Mouse (Mus musculus): ENCODE data around the gene Dnajc5. TPM values are rescaled to one million over a fixed set of nuclear protein-coding genes. Genes with fewer than 3 reads are reported as not detected.

The Dnajc5 gene
- polyA plus RNA-seq, 1 experiment from 2014 or later: 110 TPM

GRCm38 (mm10) chr2:181537444-181538047 is 17.3 kb downstream of the Dnajc5 start:
- in situ Hi-C loops (cut with MboI; ENCODE audit: low pct_unique_long_range_greater_than_20kb): no loop called here
- ChIA-PET CTCF (interaction anchor here (0.8 to 1.4 kb wide), 4 partner anchors 11 to 31 kb away, joined by 3 to 5 read pairs (median 4); no protein-coding TSS in a partner anchor), POLR2A (interaction anchor here (0.7 to 1.2 kb wide), 2 partner anchors 10 to 28 kb away, joined by 3 read pairs; no protein-coding TSS in a partner anchor)
- no peaks in the 10 kb centered on the region for H3K27me3 ChIP-seq
- DNase-seq (ENCODE audit: low read depth, low spot score): no peak
- no peak for TF ChIP-seq CTCF (IDR thresholded peaks at IDR 0.05)
- no peak for ATAC-seq

- no peak for ATAC-seq
Observed at GRCm38 (mm10) chr2:181541761-181542380, 21.6 kb downstream of the Dnajc5 start.

GRCm38 (mm10) chr2:181546142-181546541 is 25.9 kb downstream of the Dnajc5 start:
- no peaks in the 10 kb centered on the region for H3K27me3 ChIP-seq
- no peak for TF ChIP-seq CTCF (IDR thresholded peaks at IDR 0.05)
- ATAC-seq (no peak), DNase-seq (ENCODE audit: low read depth, low spot score) (no peak)
- POLR2A ChIA-PET: no interaction called here
- in situ Hi-C loops (cut with MboI; ENCODE audit: low pct_unique_long_range_greater_than_20kb): no loop called here
- CTCF ChIA-PET: no interaction called here

More at GRCm38 (mm10) chr2:181541761-181542380, 21.6 kb downstream of the Dnajc5 start:
- H3K27me3 ChIP-seq: no peaks in the 10 kb centered on the region
- ChIA-PET CTCF (interaction anchor here (0.7 to 2.9 kb wide), 5 partner anchors 9 to 19 kb away, joined by 4 to 12 read pairs (median 4); no protein-coding TSS in a partner anchor), POLR2A (interaction anchor here (0.7 to 1.7 kb wide), 2 partner anchors 19 to 21 kb away, joined by 4 read pairs; no protein-coding TSS in a partner anchor)
- in situ Hi-C loops (cut with MboI; ENCODE audit: low pct_unique_long_range_greater_than_20kb): no loop called here
- no peak for TF ChIP-seq CTCF (IDR thresholded peaks at IDR 0.05)
- no peak for DNase-seq (ENCODE audit: low read depth, low spot score)

- DNase-seq (ENCODE audit: low read depth, low spot score) (no peak), ATAC-seq (no peak)
- in situ Hi-C loops (cut with MboI; ENCODE audit: low pct_unique_long_range_greater_than_20kb): no loop called here
- no peaks in the 10 kb centered on the region for H3K27me3 ChIP-seq
- ChIA-PET CTCF (no interaction called here), POLR2A (interaction anchor here (0.6 to 0.7 kb wide), 2 partner anchors 13 to 19 kb away, joined by 3 read pairs; no protein-coding TSS in a partner anchor)
- TF ChIP-seq CTCF (IDR thresholded peaks at IDR 0.05): no peak
Observed at GRCm38 (mm10) chr2:181548227-181548626, 27.9 kb downstream of the Dnajc5 start.

GRCm38 (mm10) chr2:181548682-181549081 is 28.4 kb downstream of the Dnajc5 start:
- ChIA-PET POLR2A (interaction anchor here (0.7 kb wide), 1 partner anchor 13 kb away, joined by 3 read pairs; no protein-coding TSS in a partner anchor), CTCF (no interaction called here)
- DNase-seq (ENCODE audit: low read depth, low spot score) (no peak), ATAC-seq (no peak)
- H3K27me3 ChIP-seq: no peaks in the 10 kb centered on the region
- TF ChIP-seq CTCF (IDR thresholded peaks at IDR 0.05): no peak
- in situ Hi-C loops (cut with MboI; ENCODE audit: low pct_unique_long_range_greater_than_20kb): no loop called here

GRCm38 (mm10) chr2:181550233-181550632 is 29.9 kb downstream of the Dnajc5 start:
- DNase-seq (ENCODE audit: low read depth, low spot score) (no peak), ATAC-seq (no peak)
- ChIA-PET POLR2A (no interaction called here), CTCF (interaction anchor here (1.1 to 1.9 kb wide), 4 partner anchors 8 to 19 kb away, joined by 3 to 8 read pairs (median 5); no protein-coding TSS in a partner anchor)
- H3K27me3 ChIP-seq: no peaks in the 10 kb centered on the region
- in situ Hi-C loops (cut with MboI; ENCODE audit: low pct_unique_long_range_greater_than_20kb): no loop called here
- TF ChIP-seq CTCF (IDR thresholded peaks at IDR 0.05): no peak

- DNase-seq (ENCODE audit: low read depth, low spot score) (no peak), ATAC-seq (peak; percentile 35)
- in situ Hi-C loops (cut with MboI; ENCODE audit: low pct_unique_long_range_greater_than_20kb): no loop called here
- no peaks in the 10 kb centered on the region for H3K27me3 ChIP-seq
- no peak for TF ChIP-seq CTCF (IDR thresholded peaks at IDR 0.05)
- ChIA-PET POLR2A (interaction anchor here (1.1 to 1.6 kb wide), 2 partner anchors 12 to 31 kb away, joined by 3 to 5 read pairs; no protein-coding TSS in a partner anchor), CTCF (interaction anchor here (0.6 to 2.1 kb wide), 10 partner anchors 9 to 35 kb away, joined by 3 to 13 read pairs (median 4); no protein-coding TSS in a partner anchor)
Observed at GRCm38 (mm10) chr2:181553772-181554171, 33.5 kb downstream of the Dnajc5 start.

- ChIA-PET CTCF (interaction anchor here (0.6 to 7.8 kb wide), 12 partner anchors 10 to 173 kb away, joined by 3 to 69 read pairs (median 8); no protein-coding TSS in a partner anchor), POLR2A (interaction anchor here (0.5 to 1.0 kb wide), 3 partner anchors 19 to 45 kb away, joined by 3 read pairs; no protein-coding TSS in a partner anchor)
- no peaks in the 10 kb centered on the region for H3K27me3 ChIP-seq
- no peak for ATAC-seq
- DNase-seq (ENCODE audit: low read depth, low spot score): no peak
- in situ Hi-C loops (cut with MboI; ENCODE audit: low pct_unique_long_range_greater_than_20kb): no loop called here
- TF ChIP-seq CTCF (IDR thresholded peaks at IDR 0.05): no peak
Observed at GRCm38 (mm10) chr2:181567338-181567737, 47.1 kb downstream of the Dnajc5 start.

- ChIA-PET POLR2A (interaction anchor here (0.6 to 2.5 kb wide), 6 partner anchors 10 to 62 kb away, joined by 3 to 9 read pairs (median 5); partner anchors contain the start of gene Dnajc5), CTCF (interaction anchor here (0.6 to 7.8 kb wide), 22 partner anchors 11 to 234 kb away, joined by 3 to 69 read pairs (median 7); no protein-coding TSS in a partner anchor)
- DNase-seq (ENCODE audit: low read depth, low spot score): no peak
- H3K27me3 ChIP-seq: no peaks in the 10 kb centered on the region
- no peak for TF ChIP-seq CTCF (IDR thresholded peaks at IDR 0.05)
- ATAC-seq: no peak
- in situ Hi-C loops (cut with MboI; ENCODE audit: low pct_unique_long_range_greater_than_20kb): no loop called here
Observed at GRCm38 (mm10) chr2:181568272-181569008, 48.2 kb downstream of the Dnajc5 start.

- POLR2A ChIA-PET: interaction anchor here (0.9 to 2.5 kb wide), 2 partner anchors 9 to 49 kb away, joined by 3 to 9 read pairs; partner anchors contain the start of gene Dnajc5
- DNase-seq (ENCODE audit: low read depth, low spot score) (no peak), ATAC-seq (no peak)
- in situ Hi-C loops (cut with MboI; ENCODE audit: low pct_unique_long_range_greater_than_20kb): no loop called here
- CTCF ChIA-PET: interaction anchor here (2.6 to 7.8 kb wide), 5 partner anchors 9 to 159 kb away, joined by 8 to 69 read pairs (median 18); no protein-coding TSS in a partner anchor
- no peak for TF ChIP-seq CTCF (IDR thresholded peaks at IDR 0.05)
- H3K27me3 ChIP-seq: no peaks in the 10 kb centered on the region
Observed at GRCm38 (mm10) chr2:181569856-181570255, 49.6 kb downstream of the Dnajc5 start.

All from Patski (cell line).